Comparison of ENCODE assay signal across 8 mouse cellular contexts in genomic region chr1:86470519-86471181, GRCm38 (mm10). TPM values are rescaled to one million over a fixed set of nuclear protein-coding genes. Genes with fewer than 3 reads are reported as not detected.
A peak's percentile ranks its signal among the peaks of the same experiment; 100 is the strongest.
DNase-seq lines count a peak whose midpoint lies in the region; ATAC-seq and TF ChIP-seq lines count a peak whose summit lies in the region.

No protein-coding gene starts in this region.

- WGBS in lung, adult 2 months: 11% methylated on average over 12 of the region's 12 CpGs
- 80% methylated on average over 12 of the region's 12 CpGs for WGBS in forebrain, postnatal 0 days

- TF ChIP-seq POLR2A in lung, adult 2 months (IDR thresholded peaks at IDR 0.05; ENCODE audit: borderline replicate concordance, extremely low read depth, low read depth, low read length): peak; percentile 56; the same call in 1 of the 2 replicates

- TF ChIP-seq CTCF in lung, adult 2 months (IDR thresholded peaks at IDR 0.05; ENCODE audit: insufficient read depth, low read length): no peak
- no peak for TF ChIP-seq CTCF in forebrain, postnatal 0 days (IDR thresholded peaks at IDR 0.05; ENCODE audit: low read depth)

- no peak for ATAC-seq in forebrain, postnatal 0 days

- intact Hi-C loops in gastrocnemius, postnatal 36 days (cut with DNase I): no loop called here

- H3K36me3 ChIP-seq in forebrain, postnatal 0 days (ENCODE audit: insufficient read depth): no peaks in the 10 kb centered on the region

- H3K4me1 ChIP-seq in lung, adult 2 months (ENCODE audit: control insufficient read depth, insufficient read depth, low read length): peaks cover 19% of the 10 kb centered on the region
- H3K4me1 ChIP-seq in forebrain, postnatal 0 days (ENCODE audit: insufficient read depth): peaks cover 9% of the 10 kb centered on the region

- peak overlapping the region; percentile 24 for H3K4me3 ChIP-seq in lung, adult 2 months (replicated peaks; ENCODE audit: extremely low read depth, low read depth, low read length)
- no peak overlapping the region for H3K4me3 ChIP-seq in forebrain, postnatal 0 days (ENCODE audit: low read depth, low read length)

- no peak overlapping the region for H3K9ac ChIP-seq in forebrain, postnatal 0 days

- no peaks in the 10 kb centered on the region for H3K9me3 ChIP-seq in forebrain, postnatal 0 days (ENCODE audit: low read length)

- peak; percentile 66 for DNase-seq in right cerebral cortex, adult 18-20 months
- DNase-seq in right cerebral cortex, postnatal 4 days: no peak
- peak; percentile 40 for DNase-seq in c-Kit-positive CD71-positive TER-119-positive erythroid progenitor cells, embryonic 14.5 days (ENCODE audit: low spot score)
- DNase-seq in gastrocnemius, postnatal 36 days: peak; percentile 77 to 78
- peak; percentile 92 for DNase-seq in kidney, adult 9 months
- DNase-seq in lung, adult 2 months: peak; percentile 77
- DNase-seq in spleen, adult 12 weeks (ENCODE audit: low spot score): peak; percentile 34
- no peak for DNase-seq in forebrain, postnatal 0 days

- H3K27me3 ChIP-seq in forebrain, postnatal 0 days (ENCODE audit: insufficient read depth, low read length): no peaks in the 10 kb centered on the region

- no peak overlapping the region for H3K4me2 ChIP-seq in forebrain, postnatal 0 days (ENCODE audit: low read depth)

- no peak overlapping the region for H3K27ac ChIP-seq in forebrain, postnatal 0 days (ENCODE audit: low read depth, low read length)

RNA-seq across cellular contexts. Expression of gene Tex44, which starts 44.5 kb away (rescaled TPM):
- total RNA-seq in gastrocnemius, postnatal 36 days (2021): not detected
- 0.11 and 0.12 TPM in 2 replicates for polyA plus RNA-seq in lung, adult 2 months (2012; rRNA removed)
- total RNA-seq in forebrain, postnatal 0 days (2014; rRNA removed): 0.29 TPM in 1 of 2 replicates, not detected in the other
- polyA plus RNA-seq in forebrain, postnatal 0 days (2015; fragmentation: Nextera tagmentation; extraction: Ambion mirVana): not detected in 2 replicates

RNA-seq across cellular contexts. Expression of gene Nmur1, which starts 44.6 kb away (rescaled TPM):
- not detected for total RNA-seq in gastrocnemius, postnatal 36 days (2021)
- polyA plus RNA-seq in lung, adult 2 months (2012; rRNA removed): 2.9 TPM in 2 replicates
- 0.15 and 0.33 TPM in 2 replicates for total RNA-seq in forebrain, postnatal 0 days (2014; rRNA removed)
- 0.17 and 0.19 TPM in 2 replicates for polyA plus RNA-seq in forebrain, postnatal 0 days (2015; fragmentation: Nextera tagmentation; extraction: Ambion mirVana)

RNA-seq across cellular contexts. Expression of gene Ptma, which starts 55.9 kb away (rescaled TPM):
- 10 to 100 TPM; 74.6 to 88.0 TPM for total RNA-seq in gastrocnemius, postnatal 36 days (2021)
- polyA plus RNA-seq in lung, adult 2 months (2012; rRNA removed): 751 and 980 TPM in 2 replicates
- total RNA-seq in forebrain, postnatal 0 days (2014; rRNA removed): 1,921 and 1,968 TPM in 2 replicates
- 1,724 and 1,908 TPM in 2 replicates for polyA plus RNA-seq in forebrain, postnatal 0 days (2015; fragmentation: Nextera tagmentation; extraction: Ambion mirVana)

Comparison
In these comparisons a context has a peak if more than half of its experiments do, and no peak if none do; other contexts are left out.
1. DNase-seq: peak in right cerebral cortex, adult 18-20 months (single experiment), c-Kit-positive CD71-positive TER-119-positive erythroid progenitor cells, embryonic 14.5 days (single experiment), gastrocnemius, postnatal 36 days (2 of 2), kidney, adult 9 months (single experiment), lung, adult 2 months (single experiment) and spleen, adult 12 weeks (single experiment); none in right cerebral cortex, postnatal 4 days (single experiment) and forebrain, postnatal 0 days (single experiment).
2. RNA of gene Ptma, which starts 55.9 kb away (total RNA-seq): 1,921 to 1,968 TPM in forebrain, postnatal 0 days; 74.6 to 88.0 TPM in gastrocnemius, postnatal 36 days; every median in the first group is over 10 times any median in the second.